Mouse (Mus musculus) naive thymus-derived CD4-positive, alpha-beta T cell, adult 2 months (primary cell): ENCODE measurements around the gene Col13a1.

Source experiments
- DNase-seq: peaks from one replicate; pipeline ENCODE4 v3.0.0-alpha.2; 2011; ENCODE audit warnings: low read depth

Gene Col13a1

GRCm38 (mm10) chr10:61829046-61829445 lies 149.9 kb downstream of the Col13a1 start:
- no peak for DNase-seq

- DNase-seq: no peak
Measured at GRCm38 (mm10) chr10:61827950-61828936, 150.7 kb downstream of the Col13a1 start.

GRCm38 (mm10) chr10:61826753-61827435 lies 152.0 kb downstream of the Col13a1 start:
- DNase-seq: no peak

- DNase-seq: no peak
Measured at GRCm38 (mm10) chr10:61825979-61826752, 152.7 kb downstream of the Col13a1 start.

- DNase-seq: no peak
Measured at GRCm38 (mm10) chr10:61825536-61825935, 153.4 kb downstream of the Col13a1 start.

GRCm38 (mm10) chr10:61823731-61824115 lies 155.2 kb downstream of the Col13a1 start:
- DNase-seq: no peak

- no peak for DNase-seq
Measured at GRCm38 (mm10) chr10:61822968-61823730, 155.8 kb downstream of the Col13a1 start.

- no peak for DNase-seq
Measured at GRCm38 (mm10) chr10:61820050-61820449, 158.9 kb downstream of the Col13a1 start.

- no peak for DNase-seq
Measured at GRCm38 (mm10) chr10:61811987-61812386, 166.9 kb downstream of the Col13a1 start.

GRCm38 (mm10) chr10:61798133-61798576 lies 180.8 kb downstream of the Col13a1 start:
- DNase-seq: no peak

- DNase-seq: no peak
Measured at GRCm38 (mm10) chr10:61795458-61795857, 183.4 kb downstream of the Col13a1 start.

- no peak for DNase-seq
Measured at GRCm38 (mm10) chr10:61794971-61795370, 183.9 kb downstream of the Col13a1 start.

GRCm38 (mm10) chr10:61793015-61793414 lies 185.9 kb downstream of the Col13a1 start:
- DNase-seq: no peak

GRCm38 (mm10) chr10:61788499-61788898 lies 190.4 kb downstream of the Col13a1 start:
- no peak for DNase-seq
